Mouse (Mus musculus) bone marrow macrophage, adult 2 months (primary cell): ENCODE data around the gene Ddx51.

ENCODE experiments used
- CTCF ChIP-seq: IDR thresholded peaks from 2 replicates; pipeline ENCODE4 v1.5.1; 2012; ENCODE audit warnings: low read depth, mild to moderate bottlenecking, low read length, moderate library complexity
- POLR2A ChIP-seq: IDR thresholded peaks from 2 replicates; pipeline ENCODE4 v1.6.1; 2012; ENCODE audit warnings: mild to moderate bottlenecking, low read depth, low read length, borderline replicate concordance

DNA sequence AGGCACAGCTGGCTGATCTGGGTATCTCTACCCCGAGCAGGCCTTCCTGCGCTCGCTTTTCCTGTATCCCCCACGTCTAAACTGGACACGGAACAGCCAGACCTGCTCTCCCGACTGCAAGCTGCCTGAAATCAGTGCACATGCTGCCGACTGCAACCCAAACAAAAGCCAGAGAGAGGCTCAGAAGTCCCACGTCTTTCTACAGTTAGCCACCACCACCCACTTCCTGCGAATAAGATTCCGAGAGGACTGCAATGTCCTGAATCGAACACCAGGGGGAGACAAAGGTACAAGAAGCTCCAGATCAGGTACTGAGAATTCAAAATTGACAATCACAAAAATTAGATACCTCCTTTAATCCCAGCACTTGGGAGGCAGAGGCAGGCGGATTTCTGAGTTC, 13.8 kb upstream of the Ddx51 start:
- no peak; the same call in 1 of the 2 replicates for TF ChIP-seq CTCF
- no peak for TF ChIP-seq POLR2A
